Mouse (Mus musculus) liver, embryonic 14.5 days (tissue): Measurements from ENCODE around the gene Zfp655.

Source experiments
- CTCF ChIP-seq: IDR thresholded peaks from 2 replicates; pipeline ENCODE4 v1.5.1; 2016; ENCODE audit warnings: antibody characterized with exemption, low read depth, control low read depth
- EP300 ChIP-seq: IDR thresholded peaks from 2 replicates; pipeline ENCODE4 v1.6.1; 2016; ENCODE audit warnings: antibody characterized with exemption, low read depth

DNA sequence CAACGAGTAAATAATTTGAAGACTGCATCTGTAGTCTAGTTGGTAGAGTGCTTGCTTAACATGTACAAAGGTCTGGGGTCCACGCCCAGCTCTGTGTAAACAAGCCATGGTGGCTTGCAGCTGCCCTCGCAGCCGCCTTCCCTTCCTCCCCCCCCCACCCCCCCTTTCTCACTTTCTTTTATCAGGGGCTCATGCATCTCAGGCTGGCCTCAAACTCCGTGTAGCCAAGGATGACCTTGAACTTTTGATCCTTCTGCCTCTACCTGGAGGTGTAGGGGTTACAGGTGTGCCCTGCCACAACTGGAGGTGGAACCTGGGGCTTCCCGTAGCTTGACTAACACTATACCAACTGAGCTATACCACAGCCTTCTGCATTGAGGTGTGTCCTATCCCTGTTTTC lies 13.8 kb upstream of the Zfp655 start:
- TF ChIP-seq CTCF (no peak), EP300 (no peak)
